Mouse (Mus musculus) right cerebral cortex, adult 18-20 months (tissue): ENCODE measurements around the gene 4930544G11Rik.

Experiments used
- DNase-seq: peaks from one replicate; pipeline ENCODE4 v3.0.0; 2022; ENCODE audit warnings: mixed read lengths

Gene 4930544G11Rik

DNA sequence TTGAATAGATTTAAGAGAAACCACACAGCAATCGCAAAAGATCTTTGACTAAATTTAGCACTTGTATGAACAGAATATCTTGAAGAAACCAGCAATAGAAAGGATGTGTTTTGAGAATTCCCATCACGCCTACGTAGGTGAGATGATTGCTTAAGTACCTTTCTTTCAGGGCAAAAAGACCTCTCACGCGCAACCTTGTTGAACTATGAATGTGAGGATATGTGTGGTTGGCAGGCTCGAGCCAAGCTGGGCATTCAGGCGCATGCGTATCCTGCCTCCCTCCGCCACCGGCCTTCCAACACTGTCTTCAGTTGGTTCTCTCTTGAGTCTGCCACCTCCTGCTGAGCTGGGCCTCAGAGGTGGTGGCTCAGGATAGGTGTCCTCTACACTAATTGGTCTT, at the start of gene 4930544G11Rik:
4930544G11Rik (plus strand) TSS at position 301 of the 400 bp plus-strand sequence.
- no peak for DNase-seq

DNA sequence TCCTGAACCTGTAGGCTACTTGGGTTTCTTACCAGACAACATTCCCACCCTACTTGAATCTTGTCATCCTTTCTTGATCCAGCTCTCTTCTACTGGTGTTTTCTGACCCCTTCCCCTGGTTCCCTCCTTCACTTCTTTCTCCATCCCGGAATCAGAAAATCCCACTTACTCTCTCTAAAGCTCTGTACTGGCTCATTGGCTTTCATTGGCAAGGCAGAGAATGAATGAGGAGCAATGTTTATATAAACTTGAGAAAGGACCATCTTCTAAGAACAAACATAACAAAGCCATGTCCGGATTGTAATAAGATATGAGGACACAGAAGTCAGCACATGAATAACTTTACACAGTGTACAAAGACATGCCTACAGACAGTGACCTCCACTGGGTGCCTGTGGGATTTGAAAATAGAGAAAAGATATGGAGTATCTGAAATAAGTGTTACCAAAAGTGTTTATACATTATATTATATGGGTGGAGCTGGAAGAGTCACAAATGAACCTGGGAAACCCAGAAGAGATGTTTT, 45.7 kb upstream of the 4930544G11Rik start:
- no peak for DNase-seq

DNA sequence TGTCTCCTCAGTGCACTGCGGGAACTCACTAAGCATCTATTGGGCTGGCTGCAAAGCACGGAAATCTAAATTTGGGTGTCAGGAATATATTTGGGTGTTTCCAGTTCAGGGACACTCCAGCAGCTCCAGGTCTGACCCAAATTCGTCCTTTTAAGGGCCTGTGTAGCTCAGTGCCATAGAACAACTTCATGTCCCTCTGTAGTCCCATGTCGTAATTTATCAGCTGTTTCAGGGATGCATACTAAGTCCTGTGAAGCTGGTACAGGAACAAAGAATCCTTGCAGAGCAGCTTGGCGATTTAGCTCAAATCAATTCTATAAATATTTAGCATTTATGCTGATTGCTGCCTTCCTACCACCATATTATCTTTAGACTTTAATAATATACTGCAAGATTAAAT, 37.0 kb upstream of the 4930544G11Rik start:
- no peak for DNase-seq

GRCm38 (mm10) chr6:65921703-65922102, 30.7 kb upstream of the 4930544G11Rik start:
- no peak for DNase-seq

- no peak for DNase-seq
Observed at GRCm38 (mm10) chr6:65923501-65924084, 28.8 kb upstream of the 4930544G11Rik start.

- DNase-seq: no peak
Observed at GRCm38 (mm10) chr6:65925737-65926333, 26.6 kb upstream of the 4930544G11Rik start.

- DNase-seq: no peak
Observed at GRCm38 (mm10) chr6:65930523-65930922, 21.9 kb upstream of the 4930544G11Rik start.

DNA sequence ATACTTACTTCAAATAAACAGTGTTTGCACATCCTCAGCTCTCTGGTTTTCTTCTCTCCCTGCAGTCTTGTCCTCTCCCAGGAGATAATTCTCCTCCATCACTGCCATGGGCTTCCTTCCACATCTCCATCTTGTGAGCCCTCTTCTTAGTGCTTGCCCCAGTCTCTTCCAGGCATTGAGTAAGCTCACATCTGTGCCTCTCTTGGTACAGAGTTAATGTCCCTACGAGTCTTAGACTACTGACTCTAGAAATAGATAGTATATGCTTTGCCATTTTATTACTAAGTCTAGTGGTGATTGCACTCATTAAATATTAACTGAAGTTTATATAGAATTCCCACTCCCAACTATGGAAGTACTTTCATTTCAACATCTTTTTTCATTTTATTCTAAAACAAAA, 19.6 kb upstream of the 4930544G11Rik start:
- no peak for DNase-seq

- no peak for DNase-seq
Observed at GRCm38 (mm10) chr6:65933177-65933576, 19.2 kb upstream of the 4930544G11Rik start.

DNA sequence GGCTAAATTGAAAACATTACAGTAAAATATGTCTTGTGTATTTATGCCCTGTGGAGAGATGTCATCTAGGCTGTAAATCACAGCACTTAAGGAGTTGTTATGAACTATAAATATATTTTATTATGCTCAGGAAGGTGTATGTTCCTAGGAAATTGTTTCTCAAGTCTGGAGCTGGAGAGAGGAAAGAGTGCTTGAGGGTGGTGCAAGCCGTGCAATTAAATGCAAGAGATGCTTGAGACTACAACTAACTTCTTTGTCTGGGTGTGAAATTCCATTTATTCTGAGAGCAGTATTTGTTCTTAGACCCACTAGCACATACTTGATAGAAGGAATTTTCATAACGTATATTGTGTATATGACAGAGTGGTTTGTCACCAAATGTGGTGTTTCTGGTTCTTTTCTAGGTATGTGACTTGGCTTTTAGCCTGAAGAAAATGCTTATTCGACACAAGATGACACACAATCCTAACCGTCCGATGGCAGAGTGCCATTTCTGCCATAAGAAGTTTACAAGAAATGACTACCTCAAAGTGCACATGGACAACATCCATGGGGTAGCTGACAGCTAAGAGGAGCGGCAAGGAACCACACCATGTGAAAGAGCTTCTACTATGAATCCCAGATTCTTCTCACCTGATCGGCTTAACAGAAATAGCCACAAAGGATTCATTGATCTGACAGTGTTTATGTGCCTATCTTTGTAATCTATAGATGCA, 16.7 kb upstream of the 4930544G11Rik start:
- DNase-seq: no peak

- DNase-seq: peak; percentile 4
Observed at GRCm38 (mm10) chr6:65950492-65950891, 1.9 kb upstream of the 4930544G11Rik start.

DNA sequence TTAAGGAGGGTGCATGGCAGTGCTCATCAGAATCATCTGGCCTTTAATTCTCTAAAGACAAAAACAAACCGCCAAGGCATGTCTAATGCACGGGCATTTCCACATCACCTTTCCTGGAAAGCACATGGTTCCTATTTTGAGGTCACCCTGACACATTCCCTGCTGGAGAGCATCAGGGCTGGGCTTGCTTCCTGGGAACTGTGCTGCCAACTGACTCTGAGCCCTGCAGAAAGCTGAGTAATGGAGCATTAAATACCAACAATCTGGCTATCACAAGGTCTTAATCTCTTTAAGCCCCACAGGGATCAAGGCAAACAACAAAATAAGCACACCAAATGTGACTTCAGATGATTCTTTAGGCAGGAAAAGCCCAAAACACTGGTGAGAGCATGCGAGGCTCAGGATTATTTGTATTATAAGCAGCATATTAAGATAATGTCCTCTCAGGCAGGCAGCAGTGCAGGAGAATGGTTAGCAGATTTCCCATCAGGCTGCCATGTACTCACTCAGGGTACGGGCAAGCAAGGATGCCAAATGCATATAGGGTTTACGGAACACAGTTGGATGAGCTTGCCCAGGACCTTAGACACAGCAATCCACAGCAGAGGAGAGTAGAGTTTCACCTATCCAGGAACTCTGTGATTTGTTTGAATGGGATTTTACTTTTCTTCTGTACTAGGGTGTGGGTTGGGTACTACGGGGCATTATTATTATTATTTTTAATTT, 17.1 kb downstream of the 4930544G11Rik start:
- no peak for DNase-seq

GRCm38 (mm10) chr6:65970410-65970809, 18.0 kb downstream of the 4930544G11Rik start:
- DNase-seq: no peak

DNA sequence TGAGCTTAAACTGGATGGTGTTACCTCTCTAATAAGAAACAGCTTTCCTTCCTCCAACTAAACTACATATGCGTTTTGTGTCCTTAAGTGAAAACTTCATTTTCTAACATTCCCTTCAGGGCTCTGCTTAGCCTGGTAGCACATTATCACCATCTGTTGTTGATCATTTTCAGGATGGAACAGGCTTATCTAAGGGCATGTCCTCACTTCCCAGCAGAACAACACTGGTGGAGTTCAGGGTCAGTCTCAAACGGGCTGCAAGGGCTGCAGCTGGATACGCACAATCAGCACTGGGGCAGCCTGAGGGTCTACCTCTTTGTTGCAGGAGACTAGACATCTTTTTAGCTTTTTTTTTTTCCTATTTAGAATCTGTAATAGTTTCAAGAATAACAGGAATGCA, 39.7 kb downstream of the 4930544G11Rik start:
- DNase-seq: no peak

- DNase-seq: no peak
Observed at GRCm38 (mm10) chr6:65998343-65998742, 45.9 kb downstream of the 4930544G11Rik start.
